Mouse (Mus musculus): ENCODE measurements around the gene H2al1a.
"Not testable (repeated sequence)": the region's sequence is repeated elsewhere in the genome, so short reads cannot be mapped to it uniquely, and the experiment has no call there.

DNA sequence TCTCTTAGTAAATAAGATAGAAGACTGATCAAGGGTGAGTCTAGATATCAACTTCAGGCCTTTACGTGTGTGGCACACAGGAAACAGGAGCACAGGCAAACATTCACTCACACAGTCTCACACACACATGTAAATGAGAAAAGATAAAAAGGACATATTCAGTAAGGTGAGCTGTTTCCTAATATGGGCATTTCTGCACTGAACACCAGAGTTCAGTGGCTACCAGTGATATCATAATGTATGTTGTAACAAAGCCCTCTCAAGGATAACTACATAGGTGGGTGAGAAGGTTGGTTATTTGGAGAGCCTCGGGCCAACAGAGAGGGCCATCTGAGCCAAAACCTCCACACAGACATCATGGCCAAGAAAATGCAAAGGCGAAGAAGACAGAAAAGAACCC, 3.1 kb downstream of the H2al1a start, which contains the start of gene H2al1b:
- not testable (repeated sequence) for TF ChIP-seq CTCF (IDR thresholded peaks at IDR 0.05; ENCODE audit: extremely low read depth, insufficient read depth, insufficient read length, insufficient replicate concordance); POLR2A (IDR thresholded peaks at IDR 0.05; ENCODE audit: low read depth, low read length)

Data from spleen, adult 2 months (tissue).